Mouse (Mus musculus) kidney, postnatal 0 days (tissue): ENCODE results near the gene Col11a1. TPM values are rescaled to one million over a fixed set of nuclear protein-coding genes. Genes with fewer than 3 reads are reported as not detected.

Experiments used
- ATAC-seq: fragments of 200-750 bp; cut with Nextera tagmentation; replicated peaks from 2 replicates; pipeline ENCODE4 v1.8.0; 2017; ENCODE audit warnings: low read depth, moderate number of reproducible peaks, moderate TSS enrichment, moderate library complexity; ENCODE audit not compliant: low FRiP score
- DNase-seq: peaks from one replicate; pipeline ENCODE4 v3.0.0-alpha.2; 2016; ENCODE audit warnings: low spot score
- H3K27ac ChIP-seq: fragments of 300-500 bp; sonication (generic); 2 replicates; pipeline ENCODE4 v1.5.1; 2014; ENCODE audit warnings: mild to moderate bottlenecking
- H3K27me3 ChIP-seq: fragments of 300-500 bp; sonication (generic); 2 replicates; pipeline ENCODE4 v1.6.1; 2014; ENCODE audit warnings: low read length, mixed read lengths; ENCODE audit not compliant: insufficient read depth
- H3K36me3 ChIP-seq: fragments of 300-500 bp; sonication (generic); 2 replicates; pipeline ENCODE4 v1.6.1; 2014; ENCODE audit warnings: low read length, mixed read lengths; ENCODE audit not compliant: insufficient read depth
- H3K4me1 ChIP-seq: fragments of 300-500 bp; sonication (generic); replicated peaks from 2 replicates; pipeline ENCODE4 v1.6.1; 2014; ENCODE audit warnings: antibody characterized with exemption, low read length, mixed read lengths; ENCODE audit not compliant: insufficient read depth
- H3K4me2 ChIP-seq: fragments of 300-500 bp; sonication (generic); 2 replicates; pipeline ENCODE4 v1.6.1; 2014; ENCODE audit warnings: mild to moderate bottlenecking, low read length, moderate library complexity, mixed read lengths
- H3K4me3 ChIP-seq: fragments of 300-500 bp; sonication (generic); replicated peaks from 2 replicates; pipeline ENCODE4 v1.5.1; 2014; ENCODE audit warnings: low read depth, low read length
- H3K9ac ChIP-seq: fragments of 300-500 bp; sonication (generic); 2 replicates; pipeline ENCODE4 v1.6.1; 2014; ENCODE audit warnings: low read depth, low read length
- H3K9me3 ChIP-seq: fragments of 300-500 bp; sonication (generic); replicated peaks from 2 replicates; pipeline ENCODE4 v1.6.1; 2016; ENCODE audit warnings: low read length, inconsistent platforms, mixed read lengths
- CTCF ChIP-seq: IDR thresholded peaks from 2 replicates; pipeline ENCODE4 v1.5.1; 2016; ENCODE audit warnings: antibody characterized with exemption, low read depth, mild to moderate bottlenecking, moderate library complexity
- WGBS: fragments of 180-500 bp; shearing (Covaris S2); extraction: QIAGEN DNeasy Blood & Tissue Kit; methylation state at CpG from one replicate; pipeline ENCODE4 v1.1.7; 2014; 5-methylcytosine and 5-hydroxymethylcytosine counted together
- polyA plus RNA-seq: library from polyadenylated mRNA; unstranded; fragments of >200 nt; fragmentation: Nextera tagmentation; extraction: Ambion mirVana; gene quantifications from 2 replicates; pipeline ENCODE4 v1.2.1, GENCODE M21; 2015

The Col11a1 gene
- polyA plus RNA-seq, 1 experiment from 2014 or later: 3.1 TPM

DNA sequence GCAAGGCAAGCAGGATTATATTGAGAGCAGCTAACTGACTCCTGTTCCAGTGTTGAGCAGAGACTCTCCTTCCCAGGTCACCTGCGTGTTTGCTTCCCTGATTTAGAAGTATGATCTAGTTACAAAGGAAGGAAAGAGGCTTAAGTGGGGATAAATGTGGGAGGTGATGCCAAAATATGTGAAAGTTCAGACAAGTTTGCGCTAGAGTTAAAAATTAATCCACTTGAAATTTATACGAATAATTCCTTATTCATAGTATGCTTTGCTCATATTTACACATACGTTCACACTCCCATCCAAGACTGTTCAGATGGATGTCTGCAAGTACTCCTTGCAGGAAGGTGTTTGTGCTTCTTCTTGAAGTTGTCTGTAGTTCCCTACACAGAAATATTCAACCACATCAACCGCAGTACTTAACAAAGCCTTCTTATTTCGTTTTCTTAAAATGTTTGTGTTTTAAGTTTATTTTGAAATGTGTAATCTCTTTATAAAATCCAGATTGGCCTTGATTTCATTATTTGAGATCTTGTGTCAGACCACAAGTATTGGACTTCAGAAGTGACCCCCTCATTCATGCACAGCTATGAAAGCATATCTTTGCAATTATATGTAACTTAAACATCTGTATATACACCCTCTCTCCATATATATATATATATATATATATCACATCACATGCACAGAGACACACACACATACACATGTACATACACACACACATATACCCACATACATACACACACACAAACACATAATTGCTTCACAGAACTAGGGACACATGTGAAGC, 167.8 kb downstream of the Col11a1 start:
- no peak overlapping the region for H3K27ac ChIP-seq

DNA sequence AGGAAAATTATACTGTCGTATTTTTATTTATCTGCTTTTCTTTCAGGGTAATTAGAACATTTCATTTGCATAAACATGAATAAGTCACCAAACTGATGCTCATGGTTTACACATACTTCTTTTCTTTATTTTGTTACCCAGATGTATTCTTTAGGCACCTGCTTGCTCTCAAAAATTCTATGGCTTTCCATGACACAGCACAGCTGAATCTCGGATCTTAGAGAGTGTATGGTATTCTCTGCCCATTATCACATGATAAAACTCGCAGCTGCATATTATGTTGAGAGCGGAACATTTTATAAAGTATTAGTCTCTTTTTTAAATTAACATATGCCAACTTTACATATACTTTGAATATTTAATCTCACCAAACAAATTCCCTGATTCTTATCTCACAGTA, 181.9 kb downstream of the Col11a1 start:
- 90% methylated on average over 4 of the region's 4 CpGs for WGBS
- Histone ChIP-seq H3K9ac (no peak overlapping the region), H3K9me3 (no peaks in the 10 kb centered on the region), H3K4me3 (no peak overlapping the region), H3K27ac (no peak overlapping the region), H3K27me3 (no peaks in the 10 kb centered on the region), H3K4me2 (no peak overlapping the region), H3K36me3 (no peaks in the 10 kb centered on the region), H3K4me1 (no peaks in the 10 kb centered on the region)
- no peak for ATAC-seq
- DNase-seq: no peak
- TF ChIP-seq CTCF: no peak

More for the DNA sequence above, 167.8 kb downstream of the Col11a1 start:
- H3K4me3 ChIP-seq: no peak overlapping the region
- whole genome bisulfite sequencing: 87% methylated on average over 6 of the region's 6 CpGs
- DNase-seq: no peak
- H3K9me3 ChIP-seq: no peaks in the 10 kb centered on the region
- H3K27me3 ChIP-seq: no peaks in the 10 kb centered on the region
- no peak overlapping the region for H3K4me2 ChIP-seq
- no peaks in the 10 kb centered on the region for H3K4me1 ChIP-seq
- no peak for ATAC-seq
- H3K9ac ChIP-seq: no peak overlapping the region
- H3K36me3 ChIP-seq: no peaks in the 10 kb centered on the region
- no peak for TF ChIP-seq CTCF

DNA sequence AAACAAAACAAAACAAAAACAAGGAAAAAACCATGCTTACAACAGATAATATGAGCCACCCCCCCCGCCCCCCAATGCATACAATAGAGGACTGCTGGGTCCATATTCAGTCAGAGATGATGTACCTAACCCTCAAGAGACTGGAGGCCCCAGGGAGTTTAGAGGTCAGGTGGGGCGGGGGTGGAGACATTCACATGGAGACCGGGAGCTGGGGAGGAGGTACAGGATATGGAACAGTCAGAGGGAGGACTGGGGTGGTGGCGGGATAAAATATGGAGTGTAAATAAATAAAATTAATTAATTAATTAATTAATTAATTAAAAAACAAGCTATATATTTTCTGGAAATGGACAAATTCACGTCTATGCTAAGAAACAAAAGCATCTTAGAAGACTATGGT, 185.8 kb downstream of the Col11a1 start:
- no peaks in the 10 kb centered on the region for H3K27me3 ChIP-seq
- H3K36me3 ChIP-seq: no peaks in the 10 kb centered on the region
- 74% methylated on average over 5 of the region's 5 CpGs for WGBS
- no peaks in the 10 kb centered on the region for H3K9me3 ChIP-seq
- H3K4me1 ChIP-seq: no peaks in the 10 kb centered on the region
- H3K4me2 ChIP-seq: no peak overlapping the region
- H3K9ac ChIP-seq: no peak overlapping the region
- no peak overlapping the region for H3K4me3 ChIP-seq
- no peak; the same call in 1 of the 2 replicates for ATAC-seq
- H3K27ac ChIP-seq: no peak overlapping the region
- no peak for TF ChIP-seq CTCF
- DNase-seq: no peak

DNA sequence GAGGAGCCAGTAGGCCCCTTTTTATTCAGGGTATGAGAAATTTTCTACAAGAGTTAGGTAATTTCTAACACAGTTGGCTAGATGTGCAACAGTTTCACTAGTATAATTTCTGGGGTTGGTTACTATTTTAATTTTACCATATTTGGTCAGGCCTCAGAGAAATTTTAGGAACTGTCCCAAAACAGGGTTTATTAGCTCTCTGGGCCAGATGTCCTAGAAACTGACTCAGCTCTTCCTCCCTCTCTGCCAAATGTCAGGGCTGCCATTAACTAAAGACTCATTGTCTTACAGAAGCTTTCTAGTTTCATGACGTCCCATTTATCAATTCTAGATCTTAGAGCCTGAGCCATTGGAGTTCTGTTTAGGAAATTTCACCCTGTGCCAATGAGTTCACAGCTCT, 199.2 kb downstream of the Col11a1 start:
- WGBS: 45% methylated on average over 1 of the region's 1 CpGs
- Histone ChIP-seq H3K4me3 (no peak overlapping the region), H3K27ac (no peak overlapping the region), H3K9me3 (no peaks in the 10 kb centered on the region), H3K36me3 (no peaks in the 10 kb centered on the region), H3K27me3 (no peaks in the 10 kb centered on the region), H3K4me1 (no peaks in the 10 kb centered on the region), H3K9ac (no peak overlapping the region), H3K4me2 (no peak overlapping the region)
- no peak for TF ChIP-seq CTCF
- no peak for DNase-seq
- ATAC-seq: no peak
